Mouse (Mus musculus) stomach, postnatal 0 days (tissue): ENCODE measurements at regions not wholly inside any gene's neighbourhood (a gene's known extent, or its start where the extent isn't known, plus 50 kb on each side); places are given as distances from the start of the nearest gene placed in this dataset.

ENCODE experiments used
- CTCF ChIP-seq: IDR thresholded peaks from 2 replicates; pipeline ENCODE4 v1.5.1; 2016; ENCODE audit warnings: antibody characterized with exemption, low read depth, mild to moderate bottlenecking, moderate library complexity
- EP300 ChIP-seq: optimal IDR thresholded peaks from 2 replicates; pipeline ENCODE3; 2016; ENCODE audit warnings: antibody characterized with exemption

- TF ChIP-seq CTCF (no peak), EP300 (no peak)
Measured at GRCm38 (mm10) chr6:14631719-14632445, 123.2 kb downstream of the Ppp1r3a start.
